ENCODE assay signal across 8 mouse cellular contexts in the genomic region with DNA sequence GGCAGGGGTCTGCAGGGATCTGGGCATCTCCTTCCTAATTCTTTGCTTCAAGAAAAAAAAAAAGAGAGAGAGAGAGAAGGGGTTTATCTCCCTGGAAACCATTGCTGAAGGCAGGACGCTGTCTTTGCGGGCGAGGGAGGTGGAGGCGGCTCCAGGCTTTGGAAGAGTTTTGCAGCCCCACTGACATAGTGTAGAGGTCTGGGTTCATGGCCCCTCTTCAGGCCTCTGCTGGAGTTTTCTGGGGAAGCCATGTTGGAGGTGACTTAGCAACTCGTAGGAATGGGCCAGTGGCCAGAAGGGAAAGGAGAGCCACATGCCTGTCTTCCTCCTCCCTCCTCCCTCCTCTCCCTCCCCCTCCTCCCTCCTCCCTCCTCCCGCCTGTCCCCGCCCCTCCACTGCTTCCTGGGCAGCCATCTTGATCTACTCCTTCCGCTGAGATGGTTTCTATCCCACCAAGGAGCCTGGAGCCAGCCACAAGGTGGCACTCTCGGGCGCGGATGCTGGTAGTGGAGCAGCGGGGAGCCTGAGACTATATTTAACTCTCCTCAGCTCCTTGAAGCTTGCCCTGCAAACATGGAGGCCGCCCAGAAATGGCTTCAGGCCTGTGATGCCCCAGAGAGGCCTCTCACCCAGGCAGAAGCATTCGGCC. TPM values are rescaled to one million over a fixed set of nuclear protein-coding genes. Genes with fewer than 3 reads are reported as not detected.
DNase-seq lines count a peak whose midpoint lies in the region; ATAC-seq and TF ChIP-seq lines count a peak whose summit lies in the region.

No protein-coding gene starts in this region.

- peak overlapping the region; percentile 7; the same call in 1 of the 2 replicates for H3K4me2 ChIP-seq in lung, embryonic 15.5 days

- H3K27me3 ChIP-seq in G1E (ENCODE audit: insufficient read depth, low read length) = peaks cover 7% of the 10 kb centered on the region
- no peaks in the 10 kb centered on the region for H3K27me3 ChIP-seq in hindbrain, embryonic 10.5 days (ENCODE audit: insufficient read depth, poor library complexity, severe bottlenecking)
- no peaks in the 10 kb centered on the region for H3K27me3 ChIP-seq in lung, embryonic 15.5 days

- peak; percentile 85 for DNase-seq in G1E (ENCODE audit: low spot score)
- peak; percentile 50 for DNase-seq in cerebellum, adult 8-10 months
- peak; percentile 93 for DNase-seq in hindbrain, embryonic 10.5 days (ENCODE audit: low spot score)
- DNase-seq in layer of hippocampus, adult 9-10 months (ENCODE audit: low spot score) = peak; percentile 63
- DNase-seq in ovary, postnatal 14 days (ENCODE audit: low spot score) = peak; percentile 82
- DNase-seq in thymus, postnatal 10 days (ENCODE audit: low spot score in 2 of 2) = peak; percentile 81 to 88

- WGBS in hindbrain, embryonic 10.5 days = 32% methylated on average over 14 of the region's 14 CpGs
- 22% methylated on average over 12 of the region's 14 CpGs for WGBS in lung, embryonic 15.5 days

- no peak overlapping the region for H3K9ac ChIP-seq in lung, embryonic 15.5 days

- peak overlapping the region; percentile 81 for H3K27ac ChIP-seq in hindbrain, embryonic 10.5 days
- H3K27ac ChIP-seq in lung, embryonic 15.5 days = no peak overlapping the region

- ATAC-seq in G1E (ENCODE audit: extremely low read depth, insufficient number of reproducible peaks, low FRiP score, poor library complexity, severe bottlenecking) = peak; percentile 87
- ATAC-seq in frontal cortex, adult (ENCODE audit: low TSS enrichment) = peak; percentile 88
- ATAC-seq in lung, embryonic 15.5 days (ENCODE audit: borderline replicate concordance, extremely low read depth, low FRiP score, low TSS enrichment) = peak; percentile 86

- H3K4me3 ChIP-seq in G1E (ENCODE audit: low read depth, low read length) = no peak overlapping the region
- no peak overlapping the region; the same call in 1 of the 2 replicates for H3K4me3 ChIP-seq in hindbrain, embryonic 10.5 days
- no peak overlapping the region for H3K4me3 ChIP-seq in lung, embryonic 15.5 days

- H3K4me1 ChIP-seq in G1E (ENCODE audit: insufficient read depth, low read depth, low read length) = peaks cover 18% of the 10 kb centered on the region
- H3K4me1 ChIP-seq in hindbrain, embryonic 10.5 days (replicated peaks) = peaks cover 33% of the 10 kb centered on the region
- H3K4me1 ChIP-seq in lung, embryonic 15.5 days = peaks cover 5% of the 10 kb centered on the region; the same call in 1 of the 2 replicates

- H3K9me3 ChIP-seq in G1E (replicated peaks) = peaks cover 4% of the 10 kb centered on the region; the same call in 1 of the 2 replicates
- no peaks in the 10 kb centered on the region for H3K9me3 ChIP-seq in hindbrain, embryonic 10.5 days
- H3K9me3 ChIP-seq in lung, embryonic 15.5 days = no peaks in the 10 kb centered on the region

- TF ChIP-seq CTCF in G1E (IDR thresholded peaks at IDR 0.05; ENCODE audit: low read depth, low read length) = no peak

- no peaks in the 10 kb centered on the region for H3K36me3 ChIP-seq in G1E (replicated peaks)
- H3K36me3 ChIP-seq in hindbrain, embryonic 10.5 days = no peaks in the 10 kb centered on the region
- H3K36me3 ChIP-seq in lung, embryonic 15.5 days = no peaks in the 10 kb centered on the region

RNA-seq across cellular contexts. Expression of gene Pard6b, which starts 47.5 kb away (rescaled TPM):
- 3.1 and 4.8 TPM in 2 replicates for total RNA-seq in G1E (2014; fragmentation: Nextera tagmentation)
- 5.3 and 5.5 TPM in 2 replicates for total RNA-seq in G1E (2017)
- 4.7 and 4.8 TPM in 2 replicates for polyA plus RNA-seq in G1E (2012)
- polyA plus RNA-seq in hindbrain, embryonic 10.5 days (2016; fragmentation: Nextera tagmentation; extraction: Ambion mirVana) = 6.2 and 8.1 TPM in 2 replicates
- 10.8 and 12.8 TPM in 2 replicates for polyA plus RNA-seq in lung, embryonic 15.5 days (2015; fragmentation: Nextera tagmentation; extraction: Ambion mirVana)
